Mouse (Mus musculus): ENCODE measurements around the gene Irgm1. TPM values are rescaled to one million over a fixed set of nuclear protein-coding genes. Genes with fewer than 3 reads are reported as not detected.
"Not testable (repeated sequence)": the region's sequence is repeated elsewhere in the genome, so short reads cannot be mapped to it uniquely, and the experiment has no call there.

Irgm1 gene
- 1 to 10 TPM; 4.2 to 5.2 TPM for total RNA-seq (2021)
- long read RNA-seq, experiment 1, partial matches to known transcripts: 0 of 4 reads
- long read RNA-seq, experiment 1, other reads (novel, unspliced or antisense): 1 of 4 reads
- long read RNA-seq, experiment 2, partial matches to known transcripts: 0 of 5 reads
- long read RNA-seq, experiment 2, other reads (novel, unspliced or antisense): 2 of 5 reads

DNA sequence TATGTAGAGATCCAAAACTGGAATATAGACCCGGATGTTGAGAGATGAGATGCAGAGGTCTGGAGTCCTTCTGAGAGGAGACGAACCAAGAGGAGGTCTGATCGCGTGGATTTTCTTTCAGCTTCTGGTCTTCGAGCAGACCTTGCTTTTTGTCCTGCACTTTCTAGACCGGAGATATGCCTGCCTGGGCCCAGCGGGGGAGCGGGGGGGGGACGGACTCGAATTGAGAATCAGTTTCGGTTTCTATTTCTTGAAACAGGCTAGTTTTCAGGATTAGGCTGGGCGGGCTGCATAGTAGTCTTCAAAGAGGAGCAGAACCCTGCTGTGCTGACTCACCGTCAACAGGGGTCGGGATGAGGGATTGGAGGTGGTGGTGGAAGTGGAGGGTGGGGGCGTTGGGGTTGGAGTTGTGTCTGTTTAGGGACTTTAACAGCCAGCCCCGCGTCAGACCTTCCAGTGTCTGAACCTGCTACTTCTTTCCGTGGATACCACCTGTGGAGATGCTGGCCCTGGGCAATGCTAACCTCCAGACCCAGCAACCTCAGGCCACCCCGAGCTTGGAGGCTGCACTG is at the start of gene Irgm1:
Gene Irgm1, minus strand, starts transcription at position 483 of the 572 bp plus-strand sequence.
- DNase-seq (ENCODE audit: low spot score in 2 of 2): peak; percentile 17 to 29

DNA sequence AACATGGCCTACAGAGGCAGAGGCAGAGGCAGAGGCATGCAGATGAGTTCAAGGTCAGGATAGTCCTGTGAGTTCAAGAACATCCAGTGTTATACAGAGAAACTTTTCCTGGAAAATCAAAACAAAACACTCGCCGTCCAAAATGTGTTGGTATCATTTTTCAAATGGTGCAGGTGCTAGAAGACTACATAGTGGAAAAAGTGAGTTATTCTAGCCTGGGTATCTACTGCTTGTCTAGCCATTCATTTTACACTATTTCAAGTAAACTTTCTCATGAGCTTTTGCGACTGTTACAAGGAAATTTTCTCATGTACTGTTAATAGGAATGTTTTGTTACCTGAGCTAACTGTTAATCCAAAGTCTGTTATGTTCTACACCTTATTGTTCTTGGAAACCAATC is 46.9 kb upstream of the Irgm1 start:
- DNase-seq (ENCODE audit: low spot score in 2 of 2): no peak

DNA sequence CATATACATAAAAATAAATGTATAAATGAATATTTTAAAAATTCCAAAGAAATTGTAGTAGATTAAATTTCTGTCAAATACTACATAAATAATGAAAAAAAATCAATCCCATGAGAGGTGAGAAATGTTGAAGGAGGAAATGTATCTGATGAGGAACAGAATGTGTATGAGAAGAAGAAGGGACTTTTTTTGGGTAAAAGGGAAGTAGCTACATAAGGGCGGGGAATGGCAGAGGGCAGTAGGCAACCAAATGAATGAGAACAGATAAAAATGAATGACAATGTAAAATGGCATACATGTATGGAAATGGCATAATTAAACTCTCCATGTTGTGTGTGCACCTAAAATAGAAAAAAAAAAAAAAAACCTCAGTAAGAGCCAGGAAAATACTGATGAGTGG is 42.1 kb upstream of the Irgm1 start:
- no peak for DNase-seq (ENCODE audit: low spot score in 2 of 2)

DNA sequence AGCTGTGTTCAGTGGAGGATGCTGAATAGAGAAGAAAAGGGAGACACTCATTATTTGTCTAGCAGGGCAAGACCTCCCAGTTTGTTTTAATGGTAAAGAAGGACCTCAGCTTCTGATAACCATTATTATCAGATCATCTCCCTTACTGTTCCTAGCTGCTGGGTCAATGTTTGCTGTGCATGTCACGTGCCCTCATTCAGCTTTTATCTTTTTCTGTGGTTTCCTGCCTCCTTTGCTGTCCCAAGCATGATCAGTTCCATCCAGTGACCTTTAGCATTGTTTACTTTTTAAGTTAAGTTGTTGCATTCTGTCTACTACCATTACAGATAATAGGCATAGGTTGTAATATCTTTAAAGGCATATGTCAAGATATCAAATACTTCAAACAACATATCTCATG is 37.0 kb upstream of the Irgm1 start:
- DNase-seq (ENCODE audit: low spot score in 2 of 2): no peak

DNA sequence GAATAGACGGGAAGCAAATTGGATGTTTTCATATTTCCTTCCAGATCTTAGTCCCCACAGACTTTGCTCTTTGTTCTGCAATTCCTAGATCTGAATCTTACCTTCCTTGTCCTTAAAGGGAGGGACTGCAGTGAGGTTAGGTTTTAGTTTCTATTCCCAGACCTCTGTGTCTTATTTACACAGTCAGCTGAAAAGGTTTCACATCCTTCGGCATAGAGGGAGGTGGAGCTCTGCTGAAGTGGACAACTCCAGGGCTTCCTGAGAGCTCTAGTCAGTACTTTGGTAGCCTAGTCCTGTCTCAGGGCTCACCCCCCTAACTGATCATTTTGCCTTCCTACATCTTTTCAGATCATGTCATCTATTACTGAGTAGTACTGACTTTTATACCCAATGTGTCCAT is 30.5 kb upstream of the Irgm1 start, which contains the start of gene Gm5431:
Gene Gm5431, minus strand, starts transcription at position 194 of the 400 bp plus-strand sequence.
- DNase-seq (ENCODE audit: low spot score in 2 of 2): no peak

DNA sequence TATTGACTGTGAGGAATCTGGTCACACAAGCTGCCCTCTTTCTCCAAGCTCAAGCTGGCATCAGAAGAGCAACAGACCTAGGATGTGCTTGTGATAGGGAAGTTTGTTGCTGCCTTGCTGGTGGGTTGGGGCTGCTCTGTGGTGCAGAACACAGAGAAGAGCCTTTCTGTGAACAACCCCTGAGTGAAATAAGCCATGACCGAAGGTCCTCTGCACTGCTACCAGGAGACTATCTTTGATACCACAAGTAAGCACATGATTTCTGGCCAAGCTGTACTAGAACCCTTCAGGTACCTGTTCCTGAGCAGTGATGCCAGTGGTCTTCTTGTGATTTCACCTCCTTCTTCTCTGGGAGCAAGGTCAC is 30.1 kb upstream of the Irgm1 start:
- DNase-seq (ENCODE audit: low spot score in 2 of 2): not testable (repeated sequence)

DNA sequence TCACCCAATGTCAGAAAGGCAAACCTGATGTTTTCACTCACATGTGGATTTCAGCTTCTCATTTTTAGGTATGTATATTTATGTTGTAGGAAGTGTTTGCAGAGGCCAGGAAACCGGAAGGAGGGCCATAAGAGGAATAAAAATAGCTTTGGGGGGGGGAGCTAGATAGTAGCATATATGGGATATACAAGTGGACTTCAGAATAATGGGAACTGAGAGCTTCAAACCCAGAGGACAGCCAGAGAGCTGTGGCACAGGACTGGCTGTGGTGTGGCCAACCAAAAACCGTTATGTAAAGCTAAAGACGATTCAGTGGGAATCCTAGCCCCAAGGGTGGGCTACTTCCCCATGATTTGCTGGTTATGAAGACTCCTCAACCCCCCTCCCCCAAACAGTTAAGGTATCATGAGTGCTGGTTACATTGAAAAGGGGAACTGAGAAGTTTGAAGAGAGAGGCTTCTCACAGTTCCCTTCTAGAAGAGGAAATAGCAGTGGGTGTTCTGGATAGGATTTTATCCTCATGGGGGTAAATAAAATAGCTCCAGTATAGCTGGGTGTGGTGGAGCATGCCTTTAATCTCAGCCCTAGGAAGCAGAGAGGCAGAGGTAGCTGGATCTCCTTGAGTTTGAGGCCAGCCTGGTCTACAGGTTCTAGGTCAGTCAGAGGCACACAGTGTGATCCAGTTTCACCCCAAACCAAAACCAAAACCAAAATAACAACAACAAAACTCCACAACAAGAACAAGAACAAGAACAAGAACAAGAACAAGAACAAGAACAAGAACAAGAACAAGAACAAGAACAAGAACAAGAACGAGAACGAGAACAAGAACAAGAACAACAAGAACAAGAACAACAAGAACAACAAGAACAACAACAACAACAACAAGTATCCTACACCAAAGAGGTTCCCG is 29.4 kb upstream of the Irgm1 start:
- DNase-seq (ENCODE audit: low spot score in 2 of 2): not testable (repeated sequence)

DNA sequence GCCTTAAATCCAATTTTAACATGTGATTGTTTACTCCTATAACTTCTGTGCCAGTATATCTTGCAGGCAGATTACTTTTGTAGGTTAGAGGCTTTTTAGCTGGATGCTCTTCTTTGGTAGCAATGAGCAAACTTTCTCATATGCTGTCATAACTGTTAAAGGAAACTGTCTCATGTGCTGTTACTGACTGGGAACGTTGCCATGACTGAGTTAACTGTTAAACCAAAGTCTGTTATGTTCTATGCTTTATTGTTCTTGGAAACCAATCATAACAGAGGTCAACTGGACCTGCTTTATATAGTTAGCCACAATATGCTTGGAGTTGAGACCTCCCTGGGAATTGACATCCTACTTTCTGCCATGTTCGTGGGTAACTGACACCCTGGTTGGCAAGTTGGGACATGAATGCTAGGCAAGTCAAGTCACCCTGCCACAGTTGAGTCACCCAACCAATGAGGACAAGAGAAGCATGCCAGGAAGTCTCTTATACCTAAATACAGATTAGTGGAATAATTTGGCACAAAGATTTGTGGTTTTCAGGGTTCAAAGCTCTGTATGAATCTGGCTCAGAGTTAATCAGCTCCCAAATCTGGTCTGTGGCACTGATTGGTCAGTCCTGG is 27.4 kb upstream of the Irgm1 start:
- DNase-seq (ENCODE audit: low spot score in 2 of 2): no peak

DNA sequence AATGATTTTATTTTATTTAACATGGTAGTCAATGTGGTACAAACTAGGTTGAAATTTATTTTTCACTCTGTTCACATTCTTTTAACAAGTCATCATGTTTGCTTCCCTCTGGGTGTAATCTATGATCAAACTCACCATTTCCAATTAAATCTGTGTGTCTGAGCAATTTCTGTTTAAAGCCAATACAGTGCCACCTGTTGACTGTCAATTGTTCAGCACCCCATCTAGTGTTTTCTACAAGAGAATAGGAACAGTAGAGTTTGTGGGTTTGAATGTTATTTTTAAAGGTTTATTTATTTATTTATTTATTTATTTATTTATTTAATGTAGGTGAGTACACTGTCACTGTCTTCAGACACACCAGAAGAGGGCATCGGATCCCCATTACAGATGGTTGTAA is 5.2 kb upstream of the Irgm1 start:
- DNase-seq (ENCODE audit: low spot score in 2 of 2): no peak

DNA sequence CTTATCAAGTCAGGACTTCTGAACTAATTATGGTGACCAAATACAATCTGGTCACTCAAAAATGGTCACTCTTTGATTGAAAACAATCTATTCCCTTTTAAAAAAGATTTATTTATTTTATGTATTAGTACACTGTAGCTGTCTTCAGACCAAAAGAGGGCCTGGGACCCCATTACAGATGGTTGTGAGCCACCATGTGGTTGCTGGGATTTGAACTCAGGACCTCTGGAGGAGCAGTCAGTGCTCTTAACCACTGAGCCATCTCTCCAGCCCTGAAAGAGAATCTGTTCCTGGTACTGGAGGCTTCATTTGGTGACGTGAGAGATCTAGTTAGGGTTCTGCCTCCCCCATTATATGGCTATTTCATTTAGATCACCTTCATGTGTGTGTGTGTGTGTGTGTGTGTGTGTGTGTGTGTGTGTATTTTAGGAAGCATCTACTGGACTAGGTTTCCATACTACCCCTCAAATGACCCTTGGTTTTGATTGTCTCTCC is 3.9 kb upstream of the Irgm1 start:
- not testable (repeated sequence) for DNase-seq (ENCODE audit: low spot score in 2 of 2)

DNA sequence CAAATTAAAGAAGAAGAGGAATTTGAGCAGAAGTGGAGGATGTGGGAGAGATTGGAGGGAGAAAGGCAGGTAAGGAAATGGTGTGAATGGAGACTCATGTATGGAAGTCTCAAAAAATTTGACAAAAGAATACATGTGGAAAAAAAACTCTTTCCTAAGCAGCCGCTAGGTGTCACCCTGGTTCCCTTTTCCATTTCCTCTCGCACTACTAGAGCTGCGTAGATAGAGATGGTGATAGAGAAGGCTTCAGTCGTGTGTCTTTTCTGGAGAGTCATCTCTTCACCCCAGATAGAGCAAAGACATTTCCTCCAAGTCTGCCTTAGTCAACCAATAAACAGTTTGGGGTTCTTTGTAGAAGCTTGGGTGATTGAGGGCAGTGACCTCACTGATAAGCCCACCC is 3.0 kb upstream of the Irgm1 start:
- DNase-seq (ENCODE audit: low spot score in 2 of 2): peak in 1 of 2 experiments; percentile 67

DNA sequence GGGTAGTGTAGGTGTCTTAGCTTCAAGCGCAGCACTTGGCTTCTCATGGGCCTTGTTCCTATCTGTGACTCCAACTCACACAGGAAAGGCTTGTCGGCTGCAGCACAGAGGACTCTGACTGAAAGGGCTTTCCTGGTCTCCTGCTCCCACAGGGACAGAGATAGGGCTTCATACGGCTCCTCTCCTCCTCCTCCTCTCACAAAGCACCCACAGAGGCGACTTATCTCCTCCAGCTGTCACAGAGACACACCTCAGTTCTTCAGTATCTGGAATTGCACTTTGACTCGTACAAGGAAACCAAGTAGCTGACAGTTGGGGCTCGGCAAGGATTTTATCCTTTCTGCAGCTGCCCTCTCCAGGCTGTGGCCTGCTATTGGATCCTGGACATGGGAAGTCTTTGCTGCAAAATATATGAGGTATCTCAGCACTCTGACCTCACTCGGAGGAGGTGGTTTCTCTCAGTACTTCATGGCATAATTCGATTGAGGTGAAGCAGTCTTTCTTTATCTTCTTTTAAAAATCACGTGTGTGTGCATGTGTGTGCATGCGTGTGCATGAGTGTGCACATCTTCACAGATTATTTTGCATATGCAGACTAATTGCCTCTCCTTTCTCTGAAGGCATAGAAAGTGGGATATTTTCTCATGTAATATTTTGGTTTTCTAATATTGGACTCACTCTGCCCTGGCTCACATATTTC is 2.3 kb upstream of the Irgm1 start:
- DNase-seq (ENCODE audit: low spot score in 2 of 2): no peak

DNA sequence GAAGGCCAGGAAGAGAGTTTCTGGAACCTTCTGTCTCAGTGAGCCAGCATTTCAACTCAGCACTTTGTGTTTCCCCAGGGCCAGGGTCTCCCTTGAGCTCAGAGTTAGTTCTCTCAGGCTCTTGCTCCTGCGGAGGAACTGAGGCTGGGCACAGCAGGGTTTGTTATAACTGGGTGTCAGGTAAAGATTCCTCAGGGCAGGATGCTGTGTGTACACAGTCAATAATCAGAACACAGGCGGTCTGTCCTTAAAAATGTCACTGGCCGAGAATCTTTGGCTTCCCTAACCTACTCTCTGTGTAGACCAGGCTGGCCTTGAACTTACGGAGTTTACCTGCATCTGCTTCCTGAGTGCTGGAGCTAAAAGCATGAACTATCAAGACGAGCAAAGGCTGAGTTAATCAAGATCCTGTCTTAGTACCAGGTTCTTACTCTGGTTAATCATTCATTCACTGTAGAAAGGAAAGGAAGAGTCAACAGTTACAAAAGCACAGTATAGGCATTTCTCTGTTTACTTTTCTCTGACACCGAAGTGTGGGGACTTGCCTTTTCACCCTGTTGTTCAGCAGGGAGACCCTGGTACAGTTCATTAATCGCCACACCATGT is 1.3 kb upstream of the Irgm1 start:
- DNase-seq (ENCODE audit: low spot score in 2 of 2): no peak

DNA sequence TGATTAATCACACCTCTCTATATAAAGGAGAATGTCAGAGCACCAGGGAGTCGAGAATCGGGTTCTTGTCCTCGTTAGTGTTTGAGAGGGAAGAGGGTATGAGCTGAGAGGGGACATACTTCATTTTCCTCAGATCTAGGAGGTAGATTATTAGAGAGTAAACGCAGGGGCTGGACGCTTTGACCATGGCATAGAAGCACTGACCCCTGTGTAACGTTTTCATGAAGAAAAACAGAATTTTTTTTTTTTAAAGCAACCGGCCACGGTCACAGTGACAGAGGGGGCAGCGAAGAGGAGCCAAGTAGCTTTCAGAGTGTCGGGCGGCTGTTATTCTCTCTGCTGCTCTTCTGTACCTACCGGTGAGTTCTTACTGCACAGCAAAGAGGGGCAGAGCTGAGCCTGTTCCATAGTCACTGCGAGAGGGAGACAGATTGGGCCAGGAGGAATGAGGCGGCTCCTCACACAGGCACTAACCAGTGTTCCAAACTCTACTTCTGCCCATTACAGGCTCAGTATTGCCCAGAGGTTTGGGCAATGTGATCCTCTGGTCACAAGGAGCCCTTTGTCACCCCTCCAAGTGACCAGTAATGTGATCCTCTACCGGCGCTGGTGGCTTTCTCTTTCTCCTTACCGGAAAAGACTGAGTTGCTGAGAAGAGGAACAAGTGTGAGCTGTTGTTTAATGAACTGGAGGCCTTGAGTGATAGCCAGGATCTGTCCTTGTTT is 496 bp upstream of the Irgm1 start:
- peak; percentile 40 to 49 for DNase-seq (ENCODE audit: low spot score in 2 of 2)

DNA sequence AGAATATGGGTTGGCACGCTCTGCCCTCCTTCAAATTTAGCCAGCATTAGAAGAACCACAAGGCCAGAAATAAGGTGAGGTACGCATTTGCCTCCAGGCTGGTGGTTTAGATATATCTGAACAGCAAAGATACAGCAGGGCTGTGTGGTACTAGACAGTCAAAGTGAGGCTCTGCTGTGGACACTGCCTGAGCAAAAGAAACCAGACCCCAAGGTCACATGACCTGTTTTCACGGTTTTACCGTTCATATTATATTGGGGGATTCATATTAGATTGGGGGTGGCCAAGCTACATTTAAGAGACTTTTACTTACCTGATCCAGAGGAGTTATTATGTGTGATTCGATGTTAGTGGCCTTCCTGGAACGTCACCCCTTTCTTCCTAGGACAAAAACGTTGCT is 702 bp downstream of the Irgm1 start:
- DNase-seq (ENCODE audit: low spot score in 2 of 2): no peak

DNA sequence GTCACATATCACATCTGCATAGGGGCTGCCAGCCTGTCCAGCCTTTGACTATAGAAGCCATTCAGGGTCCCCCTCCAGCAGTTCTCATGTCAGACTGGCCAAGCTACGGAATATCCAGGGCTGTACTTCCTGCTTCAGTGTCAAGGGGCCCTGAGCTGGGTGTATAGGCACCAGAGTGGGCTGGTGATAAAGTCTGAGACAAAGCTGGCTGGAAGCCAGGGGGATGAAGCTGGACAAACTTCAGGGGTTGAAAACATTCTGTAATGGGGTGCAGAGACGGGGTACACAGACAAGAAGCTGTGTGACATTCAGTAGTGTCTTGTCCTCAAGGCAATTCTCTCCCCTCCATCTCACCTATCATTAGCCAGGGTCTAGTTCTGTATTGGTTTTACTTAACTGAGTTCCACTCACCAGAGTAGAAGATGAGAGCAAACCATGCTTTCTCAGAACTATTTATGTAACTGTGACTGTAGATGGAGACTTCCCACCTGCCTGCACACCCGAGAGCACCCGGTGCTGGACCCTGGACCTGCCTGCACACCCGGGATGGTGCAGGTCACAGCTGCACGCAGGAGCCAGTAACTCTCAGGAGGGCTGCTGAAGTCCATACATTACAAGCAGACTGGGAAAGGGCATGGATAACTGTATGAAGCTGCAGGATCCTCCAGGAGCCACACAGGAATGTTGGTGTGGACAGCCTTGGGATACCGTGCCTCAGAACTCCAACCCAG is 1.9 kb downstream of the Irgm1 start:
- DNase-seq (ENCODE audit: low spot score in 2 of 2): no peak

DNA sequence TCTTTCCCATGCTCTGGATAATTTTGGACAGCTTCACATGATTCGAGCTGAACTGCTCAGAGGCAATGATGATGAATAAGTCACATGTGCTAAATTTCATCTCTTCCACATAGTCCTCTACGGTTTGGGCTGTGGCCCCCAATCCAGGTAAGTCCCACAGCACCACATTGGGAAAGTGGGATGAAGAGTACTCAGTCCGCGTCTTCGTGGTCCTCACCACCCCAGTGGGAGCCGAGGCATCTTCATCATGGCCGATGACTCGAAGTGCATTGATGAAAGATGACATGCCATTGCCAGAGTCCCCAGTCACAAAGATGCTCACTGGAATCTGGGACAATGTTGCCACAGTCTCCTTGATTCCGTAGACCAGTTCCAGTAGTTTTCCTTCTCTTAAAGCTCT is 5.0 kb downstream of the Irgm1 start:
- DNase-seq (ENCODE audit: low spot score in 2 of 2): no peak

DNA sequence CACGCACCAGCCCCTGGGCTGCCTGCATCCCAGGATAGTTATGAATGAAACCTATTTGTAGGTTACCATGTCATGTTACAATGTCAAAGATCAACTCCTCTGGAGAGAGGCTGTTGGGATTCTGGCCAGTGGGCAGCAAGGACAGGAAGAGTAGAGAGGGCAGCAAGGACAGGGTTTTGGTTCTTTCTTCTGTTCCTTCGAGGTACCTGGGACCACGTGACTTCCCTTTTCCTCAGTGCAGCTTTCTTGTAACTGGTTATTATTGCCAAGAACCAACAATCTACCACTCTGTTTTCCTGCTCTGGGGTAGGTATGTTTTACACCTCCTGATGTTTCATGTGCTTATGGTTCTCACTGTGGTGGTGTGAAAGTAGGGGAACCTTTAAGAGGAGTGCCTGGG is 7.7 kb downstream of the Irgm1 start:
- no peak for DNase-seq (ENCODE audit: low spot score in 2 of 2)

DNA sequence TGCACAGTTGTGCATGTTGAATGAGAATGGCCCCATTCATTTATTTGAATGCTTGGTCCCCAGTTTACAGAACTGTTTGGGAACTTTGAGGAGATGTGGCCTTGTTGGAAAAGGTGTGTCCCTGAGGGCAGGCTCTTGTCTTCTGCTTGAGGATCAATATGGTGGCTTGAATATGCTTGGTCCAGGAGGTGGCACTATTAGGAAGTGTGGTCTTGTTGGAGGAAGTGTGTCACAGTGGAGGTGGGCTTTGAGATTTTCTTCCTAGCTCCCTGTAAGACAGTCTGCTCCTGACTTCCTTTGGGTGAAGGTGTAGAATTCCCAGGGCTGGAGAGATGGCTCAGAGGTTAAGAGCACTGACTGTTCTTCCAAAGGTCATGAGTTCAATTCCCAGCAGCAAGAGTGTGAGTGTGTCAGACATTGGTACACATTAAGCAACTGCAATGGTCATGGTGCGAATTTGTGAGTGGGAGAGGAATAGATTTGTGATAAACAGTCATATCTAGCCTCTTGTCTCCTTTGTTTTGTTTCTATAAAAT is 8.6 kb downstream of the Irgm1 start:
- no peak for DNase-seq (ENCODE audit: low spot score in 2 of 2)
